ENCODE assay signal across 8 mouse cellular contexts in genomic region chr4:128655446-128655845, GRCm38 (mm10). TPM values are rescaled to one million over a fixed set of nuclear protein-coding genes. Genes with fewer than 3 reads are reported as not detected.
DNase-seq lines count a peak whose midpoint lies in the region; ATAC-seq and TF ChIP-seq lines count a peak whose summit lies in the region.

No protein-coding gene starts in this region.

- no peak for DNase-seq in left cerebral cortex, adult 2 months (ENCODE audit: extremely low spot score in 1 of 2, low spot score in 2 of 2)
- no peak for DNase-seq in left cerebral cortex, adult 8-10 months (ENCODE audit: low spot score in 2 of 2)
- no peak for DNase-seq in layer of hippocampus, adult 8-10 months (ENCODE audit: low spot score in 2 of 2)
- no peak for DNase-seq in adrenal gland, postnatal 4 days (ENCODE audit: low spot score in 2 of 2)
- no peak for DNase-seq in thymus, postnatal 10 days (ENCODE audit: low spot score in 2 of 2)

- no peak for TF ChIP-seq POLR2A in embryonic fibroblast, embryonic 13.5 days (IDR thresholded peaks at IDR 0.05; ENCODE audit: low read depth, low read length)

- no peak for ATAC-seq in intestine, postnatal 0 days
- ATAC-seq in neural tube, embryonic 13.5 days (ENCODE audit: low read depth) = no peak

- peak overlapping the region; percentile 95 for H3K27ac ChIP-seq in left cerebral cortex, adult 2 months
- no peak overlapping the region for H3K27ac ChIP-seq in embryonic fibroblast, embryonic 13.5 days (ENCODE audit: insufficient read depth, low read length)
- peak overlapping the region; percentile 76 for H3K27ac ChIP-seq in intestine, postnatal 0 days (ENCODE audit: low read depth, low read length)
- H3K27ac ChIP-seq in neural tube, embryonic 13.5 days (replicated peaks) = peak overlapping the region; percentile 96

- no peaks in the 10 kb centered on the region for H3K36me3 ChIP-seq in intestine, postnatal 0 days (ENCODE audit: control insufficient read depth, insufficient read depth)
- H3K36me3 ChIP-seq in neural tube, embryonic 13.5 days = 0 out of 2 replicates have a peak, but pooled peaks cover 5% of the 10 kb centered on the region

- H3K4me1 ChIP-seq in embryonic fibroblast, embryonic 13.5 days (ENCODE audit: control insufficient read depth, insufficient read depth, low read length) = peaks cover 4% of the 10 kb centered on the region; the same call in 1 of the 2 replicates
- H3K4me1 ChIP-seq in intestine, postnatal 0 days (replicated peaks; ENCODE audit: control insufficient read depth, insufficient read depth, low read length) = no peaks in the 10 kb centered on the region; the same call in 1 of the 2 replicates
- peaks cover 78% of the 10 kb centered on the region for H3K4me1 ChIP-seq in neural tube, embryonic 13.5 days (replicated peaks)

- no peak for TF ChIP-seq CTCF in left cerebral cortex, adult 2 months (IDR thresholded peaks at IDR 0.05)
- no peak for TF ChIP-seq CTCF in embryonic fibroblast, embryonic 13.5 days (IDR thresholded peaks at IDR 0.05; ENCODE audit: borderline replicate concordance, insufficient read depth, low read length)
- no peak for TF ChIP-seq CTCF in intestine, postnatal 0 days (IDR thresholded peaks at IDR 0.05; ENCODE audit: low read depth)

- H3K4me3 ChIP-seq in left cerebral cortex, adult 2 months = peak overlapping the region; percentile 77
- peak overlapping the region; percentile 68 for H3K4me3 ChIP-seq in embryonic fibroblast, embryonic 13.5 days (ENCODE audit: insufficient read depth, low read length)
- H3K4me3 ChIP-seq in intestine, postnatal 0 days (ENCODE audit: low read depth, low read length) = peak overlapping the region; percentile 73
- peak overlapping the region; percentile 80 for H3K4me3 ChIP-seq in neural tube, embryonic 13.5 days

- peak overlapping the region; percentile 98 for H3K4me2 ChIP-seq in intestine, postnatal 0 days (replicated peaks; ENCODE audit: low read depth)
- H3K4me2 ChIP-seq in neural tube, embryonic 13.5 days = peak overlapping the region; percentile 85

- intact Hi-C loops in left cerebral cortex, adult 2 months (cut with DNase I) = loop anchor here (2.0 kb wide), 1 partner anchor 33 kb away; no protein-coding TSS in a partner anchor

- no peaks in the 10 kb centered on the region for H3K27me3 ChIP-seq in intestine, postnatal 0 days (replicated peaks; ENCODE audit: control insufficient read depth, insufficient read depth, low read length)
- no peaks in the 10 kb centered on the region for H3K27me3 ChIP-seq in neural tube, embryonic 13.5 days

- H3K9ac ChIP-seq in intestine, postnatal 0 days (ENCODE audit: low read depth, low read length) = peak overlapping the region; percentile 79
- peak overlapping the region; percentile 91 for H3K9ac ChIP-seq in neural tube, embryonic 13.5 days

- 14% methylated on average over 12 of the region's 12 CpGs for WGBS in intestine, postnatal 0 days
- WGBS in neural tube, embryonic 13.5 days = 2% methylated on average over 12 of the region's 12 CpGs

- no peaks in the 10 kb centered on the region for H3K9me3 ChIP-seq in intestine, postnatal 0 days (ENCODE audit: control insufficient read depth)
- H3K9me3 ChIP-seq in neural tube, embryonic 13.5 days = no peaks in the 10 kb centered on the region

RNA-seq across cellular contexts. Expression of gene Phc2, which starts 0.9 kb away (rescaled TPM):
- total RNA-seq in left cerebral cortex, adult 2 months (2021) = 10 to 100 TPM; 84.8 to 90.6 TPM
- 10 to 100 TPM; 88.6 to 92.0 (median 90.0) TPM for total RNA-seq in left cerebral cortex, adult 8-10 months (2022)
- 69.9 and 73.2 TPM in 2 replicates for polyA plus RNA-seq in embryonic fibroblast, embryonic 13.5 days (2011; ENCODE audit: insufficient read length, low read depth, missing spikeins)
- 22.9 and 25.4 TPM in 2 replicates for polyA plus RNA-seq in intestine, postnatal 0 days (2015; fragmentation: Nextera tagmentation; extraction: Ambion mirVana)
- polyA plus RNA-seq in neural tube, embryonic 13.5 days (2015; fragmentation: Nextera tagmentation; extraction: Ambion mirVana) = 82.2 and 101 TPM in 2 replicates
- 10 to 100 TPM; 87.3 to 94.0 (median 91.6) TPM for total RNA-seq in layer of hippocampus, adult 8-10 months (2022)
- 10 to 100 TPM; 91.8 to 95.1 TPM for total RNA-seq in adrenal gland, postnatal 4 days (2021)

RNA-seq across cellular contexts. Expression of gene Tlr12, which starts 37.0 kb away (rescaled TPM):
- total RNA-seq in left cerebral cortex, adult 2 months (2021) = under 1 TPM; 0.63 to 1.00 TPM
- 1 to 10 TPM in 3 of 4 experiments, under 1 TPM in 1; 0.99 to 3.1 (median 2.0) TPM for total RNA-seq in left cerebral cortex, adult 8-10 months (2022)
- not detected in 2 replicates for polyA plus RNA-seq in embryonic fibroblast, embryonic 13.5 days (2011; ENCODE audit: insufficient read length, low read depth, missing spikeins)
- polyA plus RNA-seq in intestine, postnatal 0 days (2015; fragmentation: Nextera tagmentation; extraction: Ambion mirVana) = 2.1 and 2.5 TPM in 2 replicates
- polyA plus RNA-seq in neural tube, embryonic 13.5 days (2015; fragmentation: Nextera tagmentation; extraction: Ambion mirVana) = 1.7 and 2.0 TPM in 2 replicates
- total RNA-seq in layer of hippocampus, adult 8-10 months (2022) = 1 to 10 TPM in 3 of 4 experiments, under 1 TPM in 1; 0.80 to 4.9 (median 2.7) TPM
- total RNA-seq in adrenal gland, postnatal 4 days (2021) = 1 to 10 TPM in 1 of 2 experiments, under 1 TPM in 1; 0.87 to 1.4 TPM

RNA-seq across cellular contexts. Expression of gene Zscan20, which starts 45.5 kb away (rescaled TPM):
- total RNA-seq in left cerebral cortex, adult 2 months (2021) = 1 to 10 TPM; 8.2 to 9.4 TPM
- 10 to 100 TPM in 1 of 4 experiments, 1 to 10 TPM in 3; 6.2 to 11.9 (median 8.5) TPM for total RNA-seq in left cerebral cortex, adult 8-10 months (2022)
- 4.2 and 6.8 TPM in 2 replicates for polyA plus RNA-seq in embryonic fibroblast, embryonic 13.5 days (2011; ENCODE audit: insufficient read length, low read depth, missing spikeins)
- polyA plus RNA-seq in intestine, postnatal 0 days (2015; fragmentation: Nextera tagmentation; extraction: Ambion mirVana) = 0.87 and 1.0 TPM in 2 replicates
- 4.1 and 4.6 TPM in 2 replicates for polyA plus RNA-seq in neural tube, embryonic 13.5 days (2015; fragmentation: Nextera tagmentation; extraction: Ambion mirVana)
- total RNA-seq in layer of hippocampus, adult 8-10 months (2022) = 10 to 100 TPM in 2 of 4 experiments, 1 to 10 TPM in 2; 8.7 to 11.2 (median 9.8) TPM
- total RNA-seq in adrenal gland, postnatal 4 days (2021) = 1 to 10 TPM; 5.9 to 7.6 TPM
